Mouse (Mus musculus) ES-E14 (cell line): ENCODE measurements around the gene Grm1. TPM values are rescaled to one million over a fixed set of nuclear protein-coding genes. Genes with fewer than 3 reads are reported as not detected.

Experiments used
- DNase-seq: peaks from one replicate; pipeline ENCODE4 v3.0.0-alpha.2; 2013; ENCODE audit warnings: low read depth, low spot score
- H3K27ac ChIP-seq: 2 replicates; pipeline ENCODE4 v1.5.1; 2012; ENCODE audit warnings: low read depth, mild to moderate bottlenecking, low read length, moderate library complexity, mixed read lengths; ENCODE audit not compliant: poor library complexity, insufficient read depth, severe bottlenecking
- H3K36me3 ChIP-seq: 2 replicates; pipeline ENCODE4 v1.6.1; 2012; ENCODE audit warnings: mild to moderate bottlenecking, low read length, moderate library complexity, mixed read lengths; ENCODE audit not compliant: control insufficient read depth, poor library complexity, insufficient read depth, severe bottlenecking
- H3K4me1 ChIP-seq, 2 experiments: fragments of 150-350 bp in 1 of 2; sonication (generic) in 1 of 2; 2 replicates each; pipeline ENCODE4 v1.6.1; 2012; ENCODE audit warnings: low read length in 2 of 2, mild to moderate bottlenecking in 1 of 2, mixed read lengths in 1 of 2; ENCODE audit not compliant: control insufficient read depth in 2 of 2, insufficient read depth in 2 of 2, poor library complexity in 1 of 2
- H3K4me3 ChIP-seq, 2 experiments: fragments of 150-350 bp in 1 of 2; sonication (generic) in 1 of 2; 2 replicates each; pipeline ENCODE4 v1.5.1; 2012; ENCODE audit warnings: low read length in 2 of 2, low read depth in 1 of 2, mild to moderate bottlenecking in 1 of 2, mixed read lengths in 1 of 2; ENCODE audit not compliant: insufficient read depth in 1 of 2, poor library complexity in 1 of 2, severe bottlenecking in 1 of 2
- H3K9ac ChIP-seq: 2 replicates; pipeline ENCODE4 v1.6.1; 2012; ENCODE audit warnings: low read depth, mild to moderate bottlenecking, low read length, mixed read lengths; ENCODE audit not compliant: poor library complexity, insufficient read depth, severe bottlenecking
- H3K9me3 ChIP-seq: fragments of 150-350 bp; sonication (generic); 2 replicates; pipeline ENCODE4 v1.6.1; 2012; ENCODE audit warnings: low read depth, mild to moderate bottlenecking, low read length; ENCODE audit not compliant: control insufficient read depth, insufficient read depth
- CHD2 ChIP-seq: IDR thresholded peaks from 2 replicates; pipeline ENCODE4 v1.6.1; 2014; ENCODE audit warnings: mild to moderate bottlenecking, low read depth, low read length, inconsistent platforms
- HCFC1 ChIP-seq: IDR thresholded peaks from 2 replicates; pipeline ENCODE4 v1.6.1; 2012; ENCODE audit warnings: low read length, inconsistent platforms, borderline replicate concordance; ENCODE audit not compliant: insufficient read depth
- MAFK ChIP-seq: IDR thresholded peaks from 2 replicates; pipeline ENCODE4 v1.6.1; 2014; ENCODE audit warnings: mild to moderate bottlenecking, low read depth, low read length, inconsistent platforms; ENCODE audit not compliant: insufficient read depth
- ZC3H11A ChIP-seq: IDR thresholded peaks from 2 replicates; pipeline ENCODE4 v1.6.1; 2012; ENCODE audit warnings: low read depth, mild to moderate bottlenecking, inconsistent platforms, low read length, borderline replicate concordance
- ZNF384 ChIP-seq: IDR thresholded peaks from 2 replicates; pipeline ENCODE4 v1.6.1; 2012; ENCODE audit warnings: low read depth, low read length, inconsistent platforms
- in situ Hi-C, 2 experiments: fragments of 600-800 bp; cut with MboI; formaldehyde crosslinking; loops; one replicate each; pipeline ENCODE4 v1.15.1; 2025; ENCODE audit warnings: low sequenced_read_pairs in 2 of 2, inconsistent platforms in 1 of 2; ENCODE audit not compliant: unreplicated experiment in 2 of 2
- total RNA-seq: library from RNA; depleted of rRNA; stranded (reverse); fragments of 300-350 nt; gene quantifications from 2 replicates; pipeline ENCODE4 v1.2.3, GENCODE M21; 2012

Grm1 gene
- total RNA-seq, 1 experiment = not detected

- TF ChIP-seq MAFK (no peak), HCFC1 (no peak), ZNF384 (no peak), ZC3H11A (no peak), CHD2 (no peak)
- no peak overlapping the region for H3K4me3 ChIP-seq
- no peak overlapping the region for H3K9ac ChIP-seq
- H3K36me3 ChIP-seq = no peaks in the 10 kb centered on the region
- H3K4me1 ChIP-seq = no peaks in the 10 kb centered on the region
- in situ Hi-C loops = no loop called here
- DNase-seq = no peak
- H3K9me3 ChIP-seq = no peaks in the 10 kb centered on the region
- no peak overlapping the region for H3K27ac ChIP-seq
Measured at GRCm38 (mm10) chr10:10834828-10835227, 247.3 kb downstream of the Grm1 start.

DNA sequence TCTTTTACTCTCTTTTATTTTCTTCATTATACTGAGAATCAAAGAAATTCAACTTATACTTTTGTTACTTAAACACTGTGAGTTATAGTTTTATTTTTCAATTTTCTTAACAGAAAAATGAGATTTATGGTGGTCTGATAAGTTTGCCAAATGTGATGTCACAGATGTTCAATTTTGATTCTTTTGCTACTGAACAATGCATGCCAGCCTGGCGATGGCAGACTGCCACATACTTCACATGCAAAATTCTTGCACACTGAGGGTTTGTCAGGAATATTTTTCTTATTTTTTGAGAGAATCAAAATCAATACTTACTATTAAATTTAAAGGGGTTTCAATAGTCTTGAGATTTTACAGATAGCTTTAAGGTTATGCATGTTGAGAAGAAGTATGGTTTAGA is 251.0 kb downstream of the Grm1 start:
- Histone ChIP-seq H3K9me3 (no peaks in the 10 kb centered on the region), H3K4me1 (no peaks in the 10 kb centered on the region), H3K27ac (no peak overlapping the region), H3K9ac (no peak overlapping the region), H3K4me3 (no peak overlapping the region), H3K36me3 (no peaks in the 10 kb centered on the region)
- in situ Hi-C loops = no loop called here
- TF ChIP-seq HCFC1 (no peak), MAFK (no peak), ZC3H11A (no peak), CHD2 (no peak), ZNF384 (no peak)
- no peak for DNase-seq

DNA sequence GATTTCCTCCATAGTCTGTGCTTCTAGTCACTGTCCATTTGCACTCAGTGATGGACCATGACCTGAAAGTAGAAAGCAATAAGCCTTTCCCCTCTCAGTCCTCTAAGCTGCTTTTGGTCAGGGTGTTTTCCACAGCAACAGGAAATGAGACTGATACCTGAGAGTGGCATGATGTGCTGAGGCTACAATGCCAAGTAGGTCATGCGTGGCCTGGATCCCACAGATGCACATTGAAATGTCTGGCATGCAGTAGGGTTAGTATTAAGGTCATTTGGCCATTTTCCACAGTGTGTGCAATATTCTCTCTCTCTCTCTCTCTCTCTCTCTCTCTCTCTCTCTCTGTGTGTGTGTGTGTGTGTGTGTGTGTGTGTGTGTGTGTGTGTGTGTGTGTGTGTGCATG is 254.8 kb downstream of the Grm1 start:
- Histone ChIP-seq H3K9ac (no peak overlapping the region), H3K4me3 (no peak overlapping the region), H3K27ac (no peak overlapping the region), H3K4me1 (no peaks in the 10 kb centered on the region), H3K9me3 (no peaks in the 10 kb centered on the region), H3K36me3 (no peaks in the 10 kb centered on the region)
- in situ Hi-C loops = no loop called here
- no peak for DNase-seq
- TF ChIP-seq MAFK (no peak), ZNF384 (no peak), CHD2 (no peak), ZC3H11A (no peak), HCFC1 (no peak)

GRCm38 (mm10) chr10:10818061-10818460 is 264.1 kb downstream of the Grm1 start:
- no peaks in the 10 kb centered on the region for H3K4me1 ChIP-seq
- DNase-seq = no peak
- TF ChIP-seq ZNF384 (no peak), MAFK (no peak), ZC3H11A (no peak), HCFC1 (no peak), CHD2 (no peak)
- no peak overlapping the region for H3K27ac ChIP-seq
- no peak overlapping the region for H3K9ac ChIP-seq
- H3K9me3 ChIP-seq = no peaks in the 10 kb centered on the region
- H3K4me3 ChIP-seq = no peak overlapping the region
- in situ Hi-C loops = no loop called here
- H3K36me3 ChIP-seq = no peaks in the 10 kb centered on the region

DNA sequence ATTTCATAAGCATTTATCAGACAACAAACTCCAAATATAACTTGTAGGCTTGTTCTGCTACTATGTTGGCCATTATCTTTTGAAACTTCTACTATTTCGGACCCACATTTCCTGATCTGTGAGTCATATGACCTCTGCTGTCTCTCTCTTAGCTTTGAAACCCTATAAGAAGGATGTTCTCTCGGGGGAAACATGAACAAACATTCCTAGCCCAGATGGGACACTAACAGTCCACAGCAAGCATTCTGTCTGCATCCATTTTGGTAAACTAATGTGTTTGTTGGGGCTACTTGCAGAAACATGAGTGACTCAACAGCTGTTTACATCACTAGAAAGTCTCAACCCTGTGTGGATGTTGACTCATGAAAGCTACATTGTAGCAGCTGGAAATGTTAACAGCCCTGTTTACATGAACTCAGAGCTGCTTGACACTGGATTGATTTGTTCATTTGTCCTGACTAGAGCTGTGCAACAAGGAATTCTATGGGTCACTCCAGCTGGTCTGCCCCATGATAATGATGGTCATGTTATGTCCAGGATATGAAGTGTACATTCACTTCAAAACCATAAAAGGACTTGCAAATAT is 267.4 kb downstream of the Grm1 start:
- no peak overlapping the region for H3K9ac ChIP-seq
- H3K4me1 ChIP-seq = no peaks in the 10 kb centered on the region
- no peak for DNase-seq
- in situ Hi-C loops = no loop called here
- H3K27ac ChIP-seq = no peak overlapping the region
- no peak overlapping the region for H3K4me3 ChIP-seq
- H3K36me3 ChIP-seq = no peaks in the 10 kb centered on the region
- H3K9me3 ChIP-seq = no peaks in the 10 kb centered on the region
- TF ChIP-seq CHD2 (no peak), ZC3H11A (no peak), ZNF384 (no peak), MAFK (no peak), HCFC1 (no peak)
